ENCODE assay signal across 8 mouse cellular contexts in genomic region chr6:115538645-115539429, GRCm38 (mm10). TPM values are rescaled to one million over a fixed set of nuclear protein-coding genes. Genes with fewer than 3 reads are reported as not detected.
DNase-seq lines count a peak whose midpoint lies in the region; ATAC-seq lines count a peak whose summit lies in the region.

No protein-coding gene starts in this region.

- H3K4me2 ChIP-seq in intestine, embryonic 14.5 days (ENCODE audit: low read length), result peak overlapping the region; percentile 49

- intact Hi-C loops in left cerebral cortex, postnatal 10 days (cut with DNase I), result loop anchor here (2.0 to 5.0 kb wide), 4 partner anchors 177 to 492 kb away; partner anchors contain the start of genes Gm17482 and Pparg

- peak; percentile 78 to 94 for DNase-seq in adrenal gland, adult (ENCODE audit: inconsistent age in 2 of 2, low spot score in 1 of 2)
- DNase-seq in embryo, embryonic 10 days (ENCODE audit: low spot score), result peak; percentile 93
- DNase-seq in gastrocnemius, postnatal 25 days, result peak; percentile 62
- peak; percentile 97 for DNase-seq in intestine, embryonic 14.5 days (ENCODE audit: low spot score)
- DNase-seq in left cerebral cortex, postnatal 10 days (ENCODE audit: extremely low spot score in 1 of 2, low spot score in 2 of 2), result peak; percentile 76 to 78
- peak; percentile 76 for DNase-seq in right cerebral cortex, postnatal 25 days
- DNase-seq in urinary bladder, postnatal 36 days (ENCODE audit: low spot score in 2 of 2), result peak; percentile 86 to 87

- H3K4me3 ChIP-seq in intestine, embryonic 14.5 days (ENCODE audit: low read depth, low read length), result no peak overlapping the region

- H3K27ac ChIP-seq in intestine, embryonic 14.5 days (ENCODE audit: low read depth), result peak overlapping the region; percentile 44; the same call in 1 of the 2 replicates

- peak overlapping the region; percentile 38; the same call in 1 of the 2 replicates for H3K9ac ChIP-seq in intestine, embryonic 14.5 days (ENCODE audit: low read length)

- no peaks in the 10 kb centered on the region for H3K36me3 ChIP-seq in intestine, embryonic 14.5 days (ENCODE audit: control insufficient read depth, insufficient read depth, low read length)

- WGBS in intestine, embryonic 14.5 days, result 19% methylated on average over 26 of the region's 26 CpGs

- H3K27me3 ChIP-seq in intestine, embryonic 14.5 days (replicated peaks; ENCODE audit: control insufficient read depth, insufficient read depth, low read length), result no peaks in the 10 kb centered on the region

- peaks cover 4% of the 10 kb centered on the region; the same call in 1 of the 2 replicates for H3K4me1 ChIP-seq in intestine, embryonic 14.5 days (replicated peaks; ENCODE audit: control insufficient read depth, insufficient read depth, low read length)

- ATAC-seq in intestine, embryonic 14.5 days (replicated peaks; ENCODE audit: low FRiP score, low TSS enrichment, low read depth), result peak; percentile 87
- peak; percentile 73 for ATAC-seq in megakaryocyte-erythroid progenitor cell, adult 5-6 weeks (replicated peaks; ENCODE audit: low FRiP score, low TSS enrichment, poor library complexity, severe bottlenecking)

- no peaks in the 10 kb centered on the region for H3K9me3 ChIP-seq in intestine, embryonic 14.5 days (ENCODE audit: control insufficient read depth, low read length)

RNA-seq across cellular contexts. Expression of gene Tsen2, which starts 5.6 kb away (rescaled TPM):
- 1 to 10 TPM; 5.8 to 6.1 TPM for total RNA-seq in gastrocnemius, postnatal 25 days (2021)
- 32.3 and 32.6 TPM in 2 replicates for polyA plus RNA-seq in intestine, embryonic 14.5 days (2014; fragmentation: Nextera tagmentation; extraction: Ambion mirVana)
- 10 to 100 TPM; 27.7 to 28.1 TPM for total RNA-seq in left cerebral cortex, postnatal 10 days (2021)
- 18.7 and 27.8 TPM in 2 replicates for total RNA-seq in megakaryocyte-erythroid progenitor cell, adult 5-6 weeks (2014; fragmentation: Nextera tagmentation)
- 31.5 and 35.8 TPM in 2 replicates for total RNA-seq in megakaryocyte-erythroid progenitor cell, adult 5-6 weeks (2017)

RNA-seq across cellular contexts. Expression of gene Mkrn2os, which starts 53.5 kb away (rescaled TPM):
- under 1 TPM in 1 of 2 experiments, not detected in 1; 0.18 TPM for total RNA-seq in gastrocnemius, postnatal 25 days (2021)
- polyA plus RNA-seq in intestine, embryonic 14.5 days (2014; fragmentation: Nextera tagmentation; extraction: Ambion mirVana), result 26.2 and 32.0 TPM in 2 replicates
- total RNA-seq in left cerebral cortex, postnatal 10 days (2021), result not detected
- total RNA-seq in megakaryocyte-erythroid progenitor cell, adult 5-6 weeks (2014; fragmentation: Nextera tagmentation), result not detected in 2 replicates
- not detected in 2 replicates for total RNA-seq in megakaryocyte-erythroid progenitor cell, adult 5-6 weeks (2017)
